Mouse (Mus musculus) testis, adult 2 months (tissue): ENCODE measurements around the gene Pnpo. TPM values are rescaled to one million over a fixed set of nuclear protein-coding genes. Genes with fewer than 3 reads are reported as not detected.

Experiments
- H3K27ac ChIP-seq: fragments of 200-500 bp; 2 replicates; pipeline ENCODE4 v1.5.1; 2012; ENCODE audit warnings: low read depth, low read length; ENCODE audit not compliant: control insufficient read depth, insufficient read depth
- H3K27me3 ChIP-seq: fragments of 200-500 bp; 2 replicates; pipeline ENCODE4 v1.6.1; 2012; ENCODE audit warnings: mild to moderate bottlenecking, low read length, moderate library complexity; ENCODE audit not compliant: control insufficient read depth, insufficient read depth
- H3K36me3 ChIP-seq: fragments of 200-500 bp; 2 replicates; pipeline ENCODE4 v1.6.1; 2012; ENCODE audit warnings: mild to moderate bottlenecking, low read length; ENCODE audit not compliant: control insufficient read depth, insufficient read depth
- H3K4me1 ChIP-seq: fragments of 200-500 bp; 2 replicates; pipeline ENCODE4 v1.6.1; 2012; ENCODE audit warnings: low read length; ENCODE audit not compliant: control insufficient read depth, insufficient read depth
- H3K4me3 ChIP-seq: fragments of 200-500 bp; 2 replicates; pipeline ENCODE4 v1.5.1; 2012; ENCODE audit warnings: low read depth, mild to moderate bottlenecking, low read length, moderate library complexity, mixed read lengths; ENCODE audit not compliant: control insufficient read depth
- CTCF ChIP-seq: fragments of 200-500 bp; IDR thresholded peaks from 2 replicates; pipeline ENCODE4 v1.5.1; 2012; ENCODE audit warnings: low read depth, mild to moderate bottlenecking, inconsistent platforms, low read length, moderate library complexity; ENCODE audit not compliant: control insufficient read depth, insufficient read depth, insufficient replicate concordance
- POLR2A ChIP-seq: fragments of 200-500 bp; IDR thresholded peaks from 2 replicates; pipeline ENCODE4 v1.6.1; 2012; ENCODE audit warnings: low read depth, mild to moderate bottlenecking, inconsistent platforms, low read length, moderate library complexity; ENCODE audit not compliant: control insufficient read depth
- polyA plus RNA-seq: library from polyadenylated mRNA; depleted of rRNA; stranded (reverse); fragments of >200 nt; gene quantifications from 2 replicates; pipeline ENCODE4 v1.2.3, GENCODE M21; 2012

Gene Pnpo
- polyA plus RNA-seq, 1 experiment = 3.8 TPM

DNA sequence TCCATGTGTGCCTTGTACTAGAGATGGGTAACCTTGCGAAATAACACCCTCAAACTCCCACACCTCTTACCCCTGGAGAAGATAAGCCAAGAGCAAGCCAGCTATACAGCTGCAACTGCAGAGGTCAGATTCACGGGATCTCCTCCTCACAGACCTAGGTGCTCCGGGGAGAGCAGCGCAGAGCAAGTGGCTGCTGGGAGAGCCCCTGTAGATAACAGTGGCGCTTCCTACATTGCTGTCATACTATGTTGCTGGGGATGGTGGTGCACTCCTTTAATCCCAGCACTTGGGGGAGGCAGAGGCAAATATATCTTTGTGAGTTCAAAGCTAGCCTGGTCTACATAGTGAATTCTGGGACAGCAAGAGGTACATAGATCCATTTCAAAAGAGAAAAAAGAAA is 17.2 kb downstream of the Pnpo start:
- H3K27me3 ChIP-seq = no peaks in the 10 kb centered on the region
- no peaks in the 10 kb centered on the region for H3K36me3 ChIP-seq
- TF ChIP-seq CTCF = no peak
- no peak for TF ChIP-seq POLR2A
- no peak overlapping the region for H3K27ac ChIP-seq
- no peaks in the 10 kb centered on the region for H3K4me1 ChIP-seq
- no peak overlapping the region for H3K4me3 ChIP-seq

DNA sequence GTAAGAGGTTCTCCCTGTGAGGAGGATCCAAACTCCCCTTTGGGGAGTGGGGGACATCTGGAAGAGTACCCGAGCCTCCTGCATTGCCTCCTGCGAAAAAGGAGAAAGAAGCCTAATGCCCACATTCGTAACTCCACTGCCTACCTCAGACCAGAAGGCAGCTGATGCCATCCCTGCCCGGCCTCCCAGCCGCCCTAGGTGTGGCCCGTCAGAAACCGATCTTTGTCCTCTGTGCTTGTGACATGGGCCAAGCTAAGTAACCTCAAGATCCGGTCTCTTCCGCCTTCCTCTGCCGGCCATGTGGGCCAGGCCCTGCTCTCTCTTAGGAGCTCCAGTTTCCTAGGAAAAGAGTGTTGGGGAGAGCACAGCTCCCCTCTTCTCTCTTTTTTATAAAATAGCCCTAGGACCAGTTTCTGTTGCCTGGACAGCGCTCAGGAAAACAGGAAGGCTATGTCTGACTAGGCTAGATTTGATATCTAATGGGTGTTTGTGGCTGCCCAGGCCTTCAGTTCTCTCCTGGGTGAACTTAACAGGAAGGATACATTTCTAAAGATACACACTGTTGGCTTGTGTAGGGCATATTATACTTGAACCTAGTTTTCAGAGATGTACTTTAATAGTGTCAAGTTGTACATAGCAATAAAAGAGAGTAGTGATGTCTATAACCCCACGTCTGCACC is 18.2 kb downstream of the Pnpo start:
- Histone ChIP-seq H3K4me1 (no peaks in the 10 kb centered on the region), H3K36me3 (no peaks in the 10 kb centered on the region)

DNA sequence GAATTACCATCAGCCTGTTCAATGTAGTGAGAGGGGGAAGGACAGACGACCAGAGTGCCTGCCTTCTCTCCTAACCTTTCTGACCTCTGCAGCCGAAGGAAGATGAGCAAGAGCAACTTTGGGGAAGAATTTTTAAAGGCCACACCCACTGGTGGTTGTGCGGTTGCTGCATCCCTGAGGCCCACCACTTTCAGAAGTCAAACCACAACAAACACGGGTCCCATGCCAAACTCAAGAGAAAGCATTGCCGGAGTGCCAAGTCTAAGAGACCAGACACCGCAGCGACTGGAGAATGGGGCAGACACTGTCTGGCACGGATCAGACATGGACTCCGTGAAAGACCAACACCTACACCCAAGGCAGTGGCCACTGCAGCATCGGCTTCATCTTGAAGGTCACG is 18.9 kb downstream of the Pnpo start:
- Histone ChIP-seq H3K4me3 (no peak overlapping the region), H3K27ac (no peak overlapping the region), H3K27me3 (no peaks in the 10 kb centered on the region), H3K36me3 (no peaks in the 10 kb centered on the region), H3K4me1 (no peaks in the 10 kb centered on the region)
- TF ChIP-seq POLR2A (no peak), CTCF (no peak)

More for the DNA sequence above, 18.2 kb downstream of the Pnpo start:
- Histone ChIP-seq H3K27ac (no peak overlapping the region), H3K4me3 (no peak overlapping the region), H3K27me3 (no peaks in the 10 kb centered on the region)
- TF ChIP-seq POLR2A (no peak), CTCF (no peak)

DNA sequence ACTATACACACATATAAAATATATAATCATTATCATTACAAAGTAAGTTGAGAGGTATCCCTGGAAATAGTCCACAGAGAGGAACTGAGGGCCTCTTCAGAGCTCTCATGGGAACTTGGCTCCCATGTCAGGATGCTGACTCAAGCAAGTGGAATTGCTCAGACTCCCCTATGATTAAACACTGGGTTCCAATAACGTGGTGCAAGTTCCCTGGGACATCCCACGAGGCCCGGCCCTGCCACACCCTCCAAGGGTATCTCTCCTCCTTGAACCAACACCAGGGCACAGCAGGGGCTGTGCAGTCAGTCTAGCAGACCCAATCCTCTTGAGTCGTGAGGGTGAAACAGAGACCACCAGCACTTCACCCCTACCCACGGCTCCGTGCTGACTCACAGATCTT is 24.8 kb downstream of the Pnpo start:
- H3K4me3 ChIP-seq = no peak overlapping the region
- H3K4me1 ChIP-seq = peaks cover 5% of the 10 kb centered on the region
- H3K36me3 ChIP-seq = no peaks in the 10 kb centered on the region
- no peak for TF ChIP-seq CTCF
- TF ChIP-seq POLR2A = no peak
- no peak overlapping the region for H3K27ac ChIP-seq
- H3K27me3 ChIP-seq = no peaks in the 10 kb centered on the region

DNA sequence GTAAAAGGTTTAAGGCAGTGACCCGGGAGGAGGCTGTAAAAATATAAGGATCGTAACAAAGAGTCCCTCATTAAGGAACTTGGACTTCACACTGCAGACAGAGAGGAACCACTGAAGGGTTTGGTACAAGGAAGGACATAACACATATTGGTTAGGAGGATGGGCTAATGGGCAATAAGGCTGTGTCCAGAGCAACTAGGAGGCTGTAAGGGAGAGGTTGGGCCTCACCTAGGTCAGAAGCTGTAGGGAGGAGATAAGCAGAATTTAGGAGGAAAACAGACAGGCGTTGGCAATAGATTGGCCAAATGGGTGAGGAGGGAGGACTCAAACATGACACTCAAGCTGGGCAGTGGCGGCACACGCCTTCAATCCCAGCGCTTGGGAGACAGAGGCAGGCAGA is 26.4 kb downstream of the Pnpo start:
- H3K27ac ChIP-seq = no peak overlapping the region
- peak overlapping the region; percentile 97 for H3K4me3 ChIP-seq
- TF ChIP-seq CTCF = no peak
- TF ChIP-seq POLR2A = no peak

DNA sequence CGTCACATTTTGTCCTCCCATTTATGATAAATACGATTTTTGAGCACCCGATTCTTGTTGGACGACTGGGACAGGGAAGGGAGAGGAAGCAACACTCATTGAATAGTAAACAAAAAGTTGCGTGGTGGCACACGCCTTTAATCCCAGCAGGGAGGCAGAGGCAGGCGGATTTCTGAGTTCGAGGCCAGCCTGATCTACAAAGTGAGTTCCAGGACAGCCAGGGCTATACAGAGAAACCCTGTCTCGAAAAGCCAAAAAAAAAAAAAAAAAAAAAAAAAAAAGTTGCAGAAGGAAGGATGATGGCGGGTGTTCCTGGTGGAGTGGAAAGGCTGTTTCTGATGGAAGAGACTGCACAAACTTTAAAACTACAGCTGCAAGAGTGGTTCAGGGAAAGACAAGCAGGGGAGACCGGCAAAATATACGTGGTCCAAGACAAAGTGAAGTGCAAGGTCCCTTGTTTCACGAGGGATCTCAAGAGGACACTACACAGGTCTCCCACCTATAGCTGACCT is 26.8 kb downstream of the Pnpo start:
- Histone ChIP-seq H3K27me3 (no peaks in the 10 kb centered on the region), H3K4me3 (peak overlapping the region; percentile 97), H3K36me3 (no peaks in the 10 kb centered on the region; the same call in 1 of the 2 replicates), H3K4me1 (peaks cover 5% of the 10 kb centered on the region), H3K27ac (peak overlapping the region; percentile 79)
- TF ChIP-seq POLR2A (no peak), CTCF (no peak)

More for the DNA sequence above, 26.4 kb downstream of the Pnpo start:
- H3K4me1 ChIP-seq = peaks cover 5% of the 10 kb centered on the region
- H3K36me3 ChIP-seq = no peaks in the 10 kb centered on the region
- no peaks in the 10 kb centered on the region for H3K27me3 ChIP-seq

DNA sequence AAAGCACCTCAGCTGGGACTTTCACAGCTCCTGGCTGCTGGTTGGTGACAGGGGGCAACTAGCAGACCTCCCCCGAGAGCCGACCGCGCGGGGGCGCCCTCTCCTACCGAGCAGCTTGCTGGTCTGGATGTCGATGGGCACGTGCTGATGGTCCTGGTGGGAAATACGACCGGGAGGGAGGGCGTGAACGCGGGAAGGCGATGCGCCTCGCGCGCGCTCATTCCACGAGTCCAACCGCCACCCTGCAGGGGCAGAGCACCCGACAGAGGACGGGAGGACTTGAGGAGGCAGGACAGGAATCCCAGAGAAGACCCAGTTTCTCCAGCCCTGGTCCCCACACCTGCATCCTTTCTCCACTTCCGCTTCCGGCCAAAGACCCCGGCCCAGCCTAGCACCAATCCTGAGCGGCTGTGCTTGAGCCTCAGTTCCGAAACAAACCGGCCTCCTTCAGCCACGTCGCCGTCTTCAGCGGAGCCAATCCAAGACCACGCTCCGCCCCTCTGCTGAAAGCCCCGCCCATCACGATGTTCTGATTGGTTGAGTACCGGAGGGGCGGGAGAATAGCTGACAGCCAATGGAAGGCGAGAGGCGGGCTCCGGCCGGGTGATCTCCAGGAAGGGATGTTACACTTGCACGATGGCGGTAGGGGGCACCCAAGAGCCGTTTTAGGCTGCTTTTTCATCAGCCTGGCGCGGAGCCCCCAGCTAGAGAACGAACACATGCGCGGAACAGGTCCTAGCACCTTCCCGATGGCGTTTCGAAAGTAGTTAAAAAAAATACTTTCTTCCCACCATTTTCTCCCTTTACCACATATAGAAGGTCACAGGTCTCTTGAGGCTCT is 27.5 kb downstream of the Pnpo start, which contains the start of gene Cdk5rap3:
Gene Cdk5rap3, minus strand, starts transcription at position 453 of the 841 bp plus-strand sequence.
- Histone ChIP-seq H3K4me1 (peaks cover 5% of the 10 kb centered on the region), H3K36me3 (no peaks in the 10 kb centered on the region; the same call in 1 of the 2 replicates), H3K27me3 (no peaks in the 10 kb centered on the region), H3K4me3 (peak within 1 kb of the TSS; percentile 97), H3K27ac (peak within 1 kb of the TSS; percentile 93)
- TF ChIP-seq POLR2A (peak; percentile 78), CTCF (peak; percentile 89)
